Mouse (Mus musculus) thymus, adult 2 months (tissue): ENCODE results near the gene Cacna1h.

ENCODE experiments used
- CTCF ChIP-seq: fragments of 200-500 bp; IDR thresholded peaks from 2 replicates; pipeline ENCODE4 v1.5.1; 2012; ENCODE audit warnings: mild to moderate bottlenecking, control low read depth, low read length, moderate library complexity, borderline replicate concordance; ENCODE audit not compliant: control insufficient read depth, poor library complexity, insufficient read depth; ENCODE audit errors: extremely low read depth
- POLR2A ChIP-seq: fragments of 200-500 bp; IDR thresholded peaks from 2 replicates; pipeline ENCODE4 v1.6.1; 2012; ENCODE audit warnings: mild to moderate bottlenecking, low read length, control low read depth, moderate library complexity; ENCODE audit not compliant: control insufficient read depth, poor library complexity, insufficient read depth; ENCODE audit errors: extremely low read depth

GRCm38 (mm10) chr17:25374011-25374410 lies 59.6 kb downstream of the Cacna1h start:
- TF ChIP-seq POLR2A (no peak), CTCF (no peak)
